Mouse (Mus musculus) brain, embryonic 14.5 days (tissue): ENCODE measurements at regions not wholly inside any gene's neighbourhood (a gene's known extent, or its start where the extent isn't known, plus 50 kb on each side); places are given as distances from the start of the nearest gene placed in this dataset.

Source experiments
- DNase-seq: peaks from one replicate; pipeline ENCODE4 v3.0.0-alpha.2; 2011; ENCODE audit warnings: low read depth
- CTCF ChIP-seq: fragments of 200-500 bp; IDR thresholded peaks from 2 replicates; pipeline ENCODE4 v1.5.1; 2012; ENCODE audit warnings: inconsistent platforms, mild to moderate bottlenecking, moderate library complexity, borderline replicate concordance; ENCODE audit not compliant: insufficient read depth, insufficient read length; ENCODE audit errors: extremely low read depth
- POLR2A ChIP-seq: fragments of 200-500 bp; IDR thresholded peaks from 2 replicates; pipeline ENCODE4 v1.6.1; 2012; ENCODE audit warnings: mild to moderate bottlenecking, inconsistent platforms, borderline replicate concordance; ENCODE audit not compliant: poor library complexity, insufficient read depth, insufficient read length, severe bottlenecking; ENCODE audit errors: extremely low read depth

- no peak for TF ChIP-seq CTCF
- no peak for TF ChIP-seq POLR2A
- DNase-seq: no peak
Measured at GRCm38 (mm10) chr12:14776301-14776700, 624.4 kb upstream of the Fam84a start.

GRCm38 (mm10) chr12:14752536-14752935 lies 600.7 kb upstream of the Fam84a start:
- no peak for DNase-seq
- TF ChIP-seq CTCF: no peak
- TF ChIP-seq POLR2A: no peak

- DNase-seq: peak; percentile 76
- no peak for TF ChIP-seq POLR2A
- TF ChIP-seq CTCF: no peak
Measured at GRCm38 (mm10) chr12:14747381-14747780, 595.5 kb upstream of the Fam84a start.
